Mouse (Mus musculus): ENCODE data around the gene Snu13.

- TF ChIP-seq HCFC1 (IDR thresholded peaks at IDR 0.05; ENCODE audit: borderline replicate concordance, insufficient read depth, low read length) (no peak), ZC3H11A (IDR thresholded peaks at IDR 0.05; ENCODE audit: borderline replicate concordance, low read depth, low read length) (no peak), ZNF384 (IDR thresholded peaks at IDR 0.05; ENCODE audit: low read depth, low read length) (no peak), MAFK (IDR thresholded peaks at IDR 0.05; ENCODE audit: insufficient read depth, low read depth, low read length) (no peak)
These were observed 3.1 kb downstream of the Snu13 start for GRCm38 (mm10) chr15:82044166-82044784.

Measured in ES-E14 (cell line).